Mouse (Mus musculus) megakaryocyte-erythroid progenitor cell, adult 5-6 weeks (primary cell): Measurements from ENCODE around the gene Uhrf1bp1. TPM values are rescaled to one million over a fixed set of nuclear protein-coding genes. Genes with fewer than 3 reads are reported as not detected.

Experiments used
- ATAC-seq: replicated peaks from 2 replicates; pipeline ENCODE4 v1.8.0; 2016; ENCODE audit warnings: mild to moderate bottlenecking, inconsistent platforms; ENCODE audit not compliant: severe bottlenecking, poor library complexity, low FRiP score, low TSS enrichment
- total RNA-seq, 2 experiments: library from RNA; stranded (forward) in 1 of 2; stranded (reverse) in 1 of 2; fragments of 200-1000, 215-1000 nt in 1 of 2; fragments of >200 nt in 1 of 2; fragmentation: Nextera tagmentation in 1 of 2; gene quantifications; 2 replicates each; pipeline ENCODE4 v1.2.3; 2014 to 2017

Uhrf1bp1 gene
- total RNA-seq, 2 experiments from 2014 or later = 14.1 to 28.8 TPM

- no peak for ATAC-seq
Observed at GRCm38 (mm10) chr17:27941178-27941577, 84.9 kb downstream of the Uhrf1bp1 start.

GRCm38 (mm10) chr17:27941698-27942097, 85.5 kb downstream of the Uhrf1bp1 start:
- no peak for ATAC-seq

GRCm38 (mm10) chr17:27942131-27942530, 85.9 kb downstream of the Uhrf1bp1 start:
- ATAC-seq = no peak

- ATAC-seq = no peak
Observed at GRCm38 (mm10) chr17:27945546-27946216, 89.4 kb downstream of the Uhrf1bp1 start.

GRCm38 (mm10) chr17:27946371-27946770, 90.1 kb downstream of the Uhrf1bp1 start:
- no peak for ATAC-seq

- no peak for ATAC-seq
Observed at GRCm38 (mm10) chr17:27947155-27947554, 90.9 kb downstream of the Uhrf1bp1 start.

Other genes starting within 250 kb of the Uhrf1bp1 start
- gene Nudt3, start 232.9 kb upstream of the Uhrf1bp1 start, total RNA-seq (2014; fragmentation: Nextera tagmentation) = 78.3 and 78.9 TPM in 2 replicates
- gene Nudt3, start 232.9 kb upstream of the Uhrf1bp1 start, total RNA-seq (2017) = 143 and 144 TPM in 2 replicates
- not detected in 2 replicates for gene RPS10-NUDT3, start 221.2 kb upstream of the Uhrf1bp1 start, total RNA-seq (2014; fragmentation: Nextera tagmentation)
- not detected in 2 replicates for gene RPS10-NUDT3, start 221.2 kb upstream of the Uhrf1bp1 start, total RNA-seq (2017)
- 2,733 and 3,098 TPM in 2 replicates for gene Rps10, start 219.8 kb upstream of the Uhrf1bp1 start, total RNA-seq (2014; fragmentation: Nextera tagmentation)
- gene Rps10, start 219.8 kb upstream of the Uhrf1bp1 start, total RNA-seq (2017) = 2,912 and 3,218 TPM in 2 replicates
- 0.64 TPM in 1 of 2 replicates, not detected in the other for gene Pacsin1, start 200.9 kb upstream of the Uhrf1bp1 start, total RNA-seq (2014; fragmentation: Nextera tagmentation)
- 0.11 TPM in 1 of 2 replicates, not detected in the other for gene Pacsin1, start 200.9 kb upstream of the Uhrf1bp1 start, total RNA-seq (2017)
- not detected in 2 replicates for gene Spdef, start 127.5 kb upstream of the Uhrf1bp1 start, total RNA-seq (2014; fragmentation: Nextera tagmentation)
- not detected in 2 replicates for gene Spdef, start 127.5 kb upstream of the Uhrf1bp1 start, total RNA-seq (2017)
- 66.2 and 76.6 TPM in 2 replicates for gene D17Wsu92e, start 35.8 kb upstream of the Uhrf1bp1 start, total RNA-seq (2014; fragmentation: Nextera tagmentation)
- 90.1 and 90.5 TPM in 2 replicates for gene D17Wsu92e, start 35.8 kb upstream of the Uhrf1bp1 start, total RNA-seq (2017)
- gene Snrpc, start 18.3 kb upstream of the Uhrf1bp1 start, total RNA-seq (2014; fragmentation: Nextera tagmentation) = 160 and 260 TPM in 2 replicates
- gene Snrpc, start 18.3 kb upstream of the Uhrf1bp1 start, total RNA-seq (2017) = 123 and 157 TPM in 2 replicates
- 45.3 and 62.4 TPM in 2 replicates for gene Anks1, start 52.9 kb downstream of the Uhrf1bp1 start, total RNA-seq (2014; fragmentation: Nextera tagmentation)
- gene Anks1, start 52.9 kb downstream of the Uhrf1bp1 start, total RNA-seq (2017) = 21.0 and 21.1 TPM in 2 replicates
- gene Taf11, start 53.4 kb downstream of the Uhrf1bp1 start, total RNA-seq (2014; fragmentation: Nextera tagmentation) = 42.6 and 44.6 TPM in 2 replicates
- gene Taf11, start 53.4 kb downstream of the Uhrf1bp1 start, total RNA-seq (2017) = 38.1 and 40.8 TPM in 2 replicates
- gene Tcp11, start 224.2 kb downstream of the Uhrf1bp1 start, total RNA-seq (2014; fragmentation: Nextera tagmentation) = 2.2 TPM in 1 of 2 replicates, not detected in the other
- 0.09 and 0.50 TPM in 2 replicates for gene Tcp11, start 224.2 kb downstream of the Uhrf1bp1 start, total RNA-seq (2017)